Mouse (Mus musculus): ENCODE results near the gene Gm4792. TPM values are rescaled to one million over a fixed set of nuclear protein-coding genes. Genes with fewer than 3 reads are reported as not detected.

The Gm4792 gene
- polyA plus RNA-seq, 1 experiment from 2014 or later = not detected

GRCm38 (mm10) chr10:94299301-94299700 is 798 bp upstream of the Gm4792 start:
- H3K4me3 ChIP-seq = no peak overlapping the region
- WGBS = 96% methylated on average over 2 of the region's 2 CpGs
- no peaks in the 10 kb centered on the region for H3K4me1 ChIP-seq
- no peak overlapping the region for H3K27ac ChIP-seq (replicated peaks)
- no peaks in the 10 kb centered on the region for H3K36me3 ChIP-seq
- H3K4me2 ChIP-seq = no peak overlapping the region
- no peak for ATAC-seq (ENCODE audit: extremely low read depth, insufficient number of reproducible peaks, low FRiP score, low TSS enrichment)
- no peak overlapping the region for H3K9ac ChIP-seq
- H3K27me3 ChIP-seq (replicated peaks) = no peaks in the 10 kb centered on the region
- no peaks in the 10 kb centered on the region for H3K9me3 ChIP-seq

GRCm38 (mm10) chr10:94295923-94296605 is 2.4 kb downstream of the Gm4792 start:
- Histone ChIP-seq H3K36me3 (no peaks in the 10 kb centered on the region), H3K27me3 (replicated peaks) (no peaks in the 10 kb centered on the region), H3K4me2 (no peak overlapping the region), H3K4me3 (no peak overlapping the region), H3K9me3 (no peaks in the 10 kb centered on the region), H3K4me1 (no peaks in the 10 kb centered on the region), H3K27ac (replicated peaks) (no peak overlapping the region), H3K9ac (no peak overlapping the region)
- 87% methylated on average over 5 of the region's 5 CpGs for WGBS
- ATAC-seq (ENCODE audit: extremely low read depth, insufficient number of reproducible peaks, low FRiP score, low TSS enrichment) = no peak

DNA sequence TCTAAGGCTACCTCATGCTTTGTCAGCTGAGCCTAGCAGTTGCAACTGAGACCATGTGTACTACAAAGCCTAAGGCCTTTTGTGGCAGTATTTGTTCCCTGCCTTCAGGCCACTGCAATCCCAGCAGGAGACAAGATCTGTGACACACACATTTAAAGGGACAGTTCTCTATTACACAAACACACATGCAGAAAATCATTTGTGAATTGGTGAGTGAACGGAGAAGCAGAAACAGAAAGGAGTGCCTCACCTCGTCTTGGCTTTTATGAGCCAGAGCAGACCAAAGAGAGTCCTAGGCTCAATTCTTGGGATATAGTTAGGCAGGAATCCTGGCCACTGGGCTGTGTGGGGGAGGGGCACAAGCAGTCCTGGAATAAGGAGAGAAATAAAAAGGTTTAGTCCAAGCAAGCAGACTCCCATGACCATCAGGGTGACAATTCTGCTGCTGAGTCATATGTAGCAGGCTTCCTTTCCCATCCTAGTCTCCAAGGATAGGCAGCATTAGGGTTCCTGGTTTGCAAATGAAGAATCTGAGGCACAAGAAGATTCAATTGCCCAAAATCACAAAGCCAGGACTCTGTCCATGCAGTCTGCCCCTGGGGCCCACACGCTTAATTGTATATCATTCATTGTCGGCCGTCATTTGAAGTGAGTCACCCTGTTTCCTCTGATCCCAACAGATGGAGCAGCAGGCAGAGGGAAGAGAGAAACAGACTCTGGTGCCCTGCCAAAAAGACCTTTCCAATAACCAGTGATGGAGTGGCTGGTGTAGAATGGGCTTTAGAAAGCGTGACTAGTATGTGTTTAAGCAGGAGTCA is 3.4 kb downstream of the Gm4792 start:
- H3K27ac ChIP-seq (replicated peaks) = no peak overlapping the region
- H3K27me3 ChIP-seq (replicated peaks) = no peaks in the 10 kb centered on the region
- H3K4me3 ChIP-seq = no peak overlapping the region
- H3K36me3 ChIP-seq = no peaks in the 10 kb centered on the region
- no peak overlapping the region for H3K4me2 ChIP-seq
- WGBS = 52% methylated on average over 6 of the region's 6 CpGs
- no peak overlapping the region for H3K9ac ChIP-seq
- ATAC-seq (ENCODE audit: extremely low read depth, insufficient number of reproducible peaks, low FRiP score, low TSS enrichment) = no peak
- no peaks in the 10 kb centered on the region for H3K9me3 ChIP-seq
- H3K4me1 ChIP-seq = no peaks in the 10 kb centered on the region

DNA sequence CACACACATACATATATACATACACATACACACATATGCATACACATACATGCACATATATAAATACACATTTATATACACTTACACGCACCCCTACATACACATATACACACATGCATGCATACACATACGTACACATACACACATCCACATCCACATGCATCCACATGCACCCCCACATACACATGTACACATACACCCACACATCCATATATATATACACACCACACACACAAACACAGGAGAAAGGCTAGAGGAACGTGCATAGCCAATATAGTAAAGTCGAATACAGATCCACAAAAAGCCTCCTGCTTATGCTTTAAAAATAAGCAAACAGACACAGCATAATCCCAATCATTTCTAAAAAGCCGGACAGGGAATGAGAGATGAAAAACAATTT is 4.1 kb downstream of the Gm4792 start:
- 80% methylated on average over 5 of the region's 5 CpGs for WGBS

DNA sequence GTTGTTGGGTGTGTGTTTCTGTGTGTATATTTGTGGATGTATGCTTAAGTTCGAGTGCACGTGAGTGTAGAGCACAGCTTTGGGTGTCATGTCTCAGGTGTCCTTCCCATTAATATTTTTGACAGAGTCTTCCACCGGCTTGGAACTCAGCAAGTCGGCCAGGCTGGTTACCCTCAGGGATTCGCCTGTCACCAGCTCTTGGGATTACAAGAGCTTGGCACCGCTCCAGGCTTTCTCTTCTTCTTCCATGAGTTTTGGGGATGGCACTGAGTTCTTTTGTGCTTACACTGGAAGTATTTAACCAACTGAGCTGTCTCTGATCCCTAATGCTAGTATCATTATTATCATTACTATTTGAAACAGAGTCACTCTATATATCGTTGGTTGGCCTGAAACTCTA is 15.7 kb downstream of the Gm4792 start:
- no peaks in the 10 kb centered on the region for H3K9me3 ChIP-seq
- no peak for ATAC-seq (ENCODE audit: extremely low read depth, insufficient number of reproducible peaks, low FRiP score, low TSS enrichment)
- H3K36me3 ChIP-seq = no peaks in the 10 kb centered on the region
- WGBS = 78% methylated on average over 7 of the region's 7 CpGs
- H3K4me1 ChIP-seq = 0 out of 2 replicates have a peak, but pooled peaks cover under 1% of the 10 kb centered on the region
- no peak overlapping the region for H3K4me2 ChIP-seq
- no peak overlapping the region for H3K9ac ChIP-seq
- H3K27ac ChIP-seq (replicated peaks) = no peak overlapping the region
- H3K27me3 ChIP-seq (replicated peaks) = no peaks in the 10 kb centered on the region
- no peak overlapping the region for H3K4me3 ChIP-seq

More for the DNA sequence above, 4.1 kb downstream of the Gm4792 start:
- H3K27me3 ChIP-seq (replicated peaks) = no peaks in the 10 kb centered on the region
- no peaks in the 10 kb centered on the region for H3K36me3 ChIP-seq
- H3K4me3 ChIP-seq = no peak overlapping the region
- H3K27ac ChIP-seq (replicated peaks) = no peak overlapping the region
- ATAC-seq (ENCODE audit: extremely low read depth, insufficient number of reproducible peaks, low FRiP score, low TSS enrichment) = no peak
- H3K9ac ChIP-seq = no peak overlapping the region
- H3K9me3 ChIP-seq = no peaks in the 10 kb centered on the region
- no peak overlapping the region for H3K4me2 ChIP-seq
- no peaks in the 10 kb centered on the region for H3K4me1 ChIP-seq

DNA sequence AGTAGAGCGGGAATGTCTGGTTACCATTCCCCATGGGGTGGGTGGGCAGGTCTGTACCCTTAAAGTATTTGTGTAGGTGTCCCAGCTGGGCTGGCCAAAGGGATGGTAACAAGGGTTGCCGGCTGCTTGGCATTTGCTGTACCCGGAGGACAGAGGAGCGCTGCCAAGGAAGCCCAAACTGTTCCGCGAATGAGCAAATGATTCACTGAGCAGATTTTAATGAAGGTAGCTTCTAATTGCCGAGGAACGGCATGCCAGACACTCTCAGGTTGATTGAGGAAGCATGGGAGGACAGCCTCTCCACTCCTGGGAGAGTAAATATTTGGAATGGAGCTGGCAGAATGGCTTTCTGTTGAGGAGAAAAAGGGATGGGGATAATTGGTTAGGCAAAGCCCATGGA is 16.3 kb downstream of the Gm4792 start:
- Histone ChIP-seq H3K4me2 (no peak overlapping the region), H3K4me3 (no peak overlapping the region), H3K27me3 (replicated peaks) (no peaks in the 10 kb centered on the region), H3K4me1 (0 out of 2 replicates have a peak, but pooled peaks cover 7% of the 10 kb centered on the region), H3K36me3 (no peaks in the 10 kb centered on the region), H3K9ac (no peak overlapping the region), H3K9me3 (no peaks in the 10 kb centered on the region), H3K27ac (replicated peaks) (no peak overlapping the region)
- ATAC-seq (ENCODE audit: extremely low read depth, insufficient number of reproducible peaks, low FRiP score, low TSS enrichment) = no peak
- WGBS = 86% methylated on average over 8 of the region's 8 CpGs

DNA sequence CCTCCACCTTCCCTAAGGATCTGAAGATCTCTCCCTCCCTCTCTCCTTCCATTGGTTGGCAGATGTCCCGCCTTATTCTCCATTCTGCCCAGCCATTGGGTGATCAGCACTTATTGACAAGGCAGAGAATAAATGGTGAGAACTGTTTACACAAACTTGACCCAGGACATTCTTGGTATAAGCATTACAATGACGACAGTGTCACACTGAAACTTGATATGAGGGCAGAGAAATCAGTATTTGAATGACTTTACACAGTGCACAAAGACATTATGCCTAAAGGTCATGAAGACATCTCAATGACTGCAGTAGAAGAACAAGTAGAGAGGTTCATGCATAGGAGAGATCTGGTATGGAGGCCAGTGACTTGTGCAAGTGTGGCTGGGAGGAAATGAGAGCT is 22.0 kb downstream of the Gm4792 start:
- H3K36me3 ChIP-seq = no peaks in the 10 kb centered on the region
- whole genome bisulfite sequencing = 44% methylated on average over 2 of the region's 2 CpGs
- no peak for ATAC-seq (ENCODE audit: extremely low read depth, insufficient number of reproducible peaks, low FRiP score, low TSS enrichment)

DNA sequence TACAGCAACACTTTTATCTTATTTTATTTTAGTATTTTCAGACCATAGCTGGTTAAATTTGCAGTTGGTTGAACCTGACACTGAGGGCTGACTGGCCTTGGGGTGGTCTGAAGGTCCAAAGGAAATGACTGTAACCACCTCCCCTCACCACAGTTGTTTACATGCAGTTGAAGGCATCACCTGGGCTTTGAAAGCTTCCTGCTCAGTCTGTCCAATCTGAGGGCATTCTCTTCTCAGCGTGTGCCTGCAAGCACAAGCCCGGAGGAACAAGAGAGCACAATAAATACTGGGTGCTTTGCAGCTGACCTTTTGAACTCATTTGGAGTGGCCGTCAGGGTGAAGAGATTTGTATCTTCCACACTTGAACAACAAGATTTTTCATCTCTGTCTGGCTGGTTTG is 23.2 kb downstream of the Gm4792 start:
- Histone ChIP-seq H3K4me3 (no peak overlapping the region), H3K4me2 (no peak overlapping the region), H3K4me1 (0 out of 2 replicates have a peak, but pooled peaks cover 10% of the 10 kb centered on the region), H3K36me3 (no peaks in the 10 kb centered on the region), H3K27ac (replicated peaks) (no peak overlapping the region), H3K9ac (no peak overlapping the region), H3K9me3 (no peaks in the 10 kb centered on the region), H3K27me3 (replicated peaks) (no peaks in the 10 kb centered on the region)
- no peak for ATAC-seq (ENCODE audit: extremely low read depth, insufficient number of reproducible peaks, low FRiP score, low TSS enrichment)
- WGBS = 27% methylated on average over 3 of the region's 3 CpGs

More for the DNA sequence above, 22.0 kb downstream of the Gm4792 start:
- Histone ChIP-seq H3K4me2 (no peak overlapping the region), H3K4me1 (0 out of 2 replicates have a peak, but pooled peaks cover 10% of the 10 kb centered on the region), H3K9ac (no peak overlapping the region), H3K4me3 (no peak overlapping the region), H3K27ac (replicated peaks) (no peak overlapping the region), H3K9me3 (no peaks in the 10 kb centered on the region), H3K27me3 (replicated peaks) (no peaks in the 10 kb centered on the region)

GRCm38 (mm10) chr10:94265656-94266542 is 32.6 kb downstream of the Gm4792 start:
- 71% methylated on average over 17 of the region's 17 CpGs for WGBS
- ATAC-seq (ENCODE audit: extremely low read depth, insufficient number of reproducible peaks, low FRiP score, low TSS enrichment) = no peak
- H3K9ac ChIP-seq = no peak overlapping the region

GRCm38 (mm10) chr10:94263211-94263610 is 35.3 kb downstream of the Gm4792 start:
- no peak for ATAC-seq (ENCODE audit: extremely low read depth, insufficient number of reproducible peaks, low FRiP score, low TSS enrichment)
- H3K9ac ChIP-seq = no peak overlapping the region
- no peaks in the 10 kb centered on the region for H3K36me3 ChIP-seq
- 76% methylated on average over 3 of the region's 3 CpGs for WGBS
- no peaks in the 10 kb centered on the region for H3K4me1 ChIP-seq
- no peak overlapping the region for H3K4me2 ChIP-seq
- no peak overlapping the region for H3K4me3 ChIP-seq
- no peak overlapping the region for H3K27ac ChIP-seq (replicated peaks)
- H3K9me3 ChIP-seq = no peaks in the 10 kb centered on the region
- H3K27me3 ChIP-seq (replicated peaks) = no peaks in the 10 kb centered on the region; the same call in 1 of the 2 replicates

More at GRCm38 (mm10) chr10:94265656-94266542, 32.6 kb downstream of the Gm4792 start:
- H3K27me3 ChIP-seq (replicated peaks) = no peaks in the 10 kb centered on the region; the same call in 1 of the 2 replicates
- no peak overlapping the region for H3K4me2 ChIP-seq
- H3K36me3 ChIP-seq = no peaks in the 10 kb centered on the region
- H3K4me3 ChIP-seq = no peak overlapping the region
- H3K4me1 ChIP-seq = no peaks in the 10 kb centered on the region
- H3K27ac ChIP-seq (replicated peaks) = no peak overlapping the region
- H3K9me3 ChIP-seq = no peaks in the 10 kb centered on the region; the same call in 1 of the 2 replicates

GRCm38 (mm10) chr10:94262646-94263045 is 35.9 kb downstream of the Gm4792 start:
- H3K36me3 ChIP-seq = no peaks in the 10 kb centered on the region
- H3K27ac ChIP-seq (replicated peaks) = no peak overlapping the region
- no peak overlapping the region for H3K9ac ChIP-seq
- H3K4me2 ChIP-seq = no peak overlapping the region
- no peak overlapping the region for H3K4me3 ChIP-seq
- H3K9me3 ChIP-seq = no peaks in the 10 kb centered on the region
- 81% methylated on average over 13 of the region's 13 CpGs for WGBS
- no peaks in the 10 kb centered on the region for H3K4me1 ChIP-seq
- no peaks in the 10 kb centered on the region; the same call in 1 of the 2 replicates for H3K27me3 ChIP-seq (replicated peaks)
- ATAC-seq (ENCODE audit: extremely low read depth, insufficient number of reproducible peaks, low FRiP score, low TSS enrichment) = no peak
